Mouse (Mus musculus) T-helper 2 cell (primary cell): ENCODE measurements around the gene Pcgf3.

ENCODE experiments used
- in situ Hi-C: fragments of 300-600 bp; cut with MboI, MseI; formaldehyde crosslinking; loops from one replicate; pipeline ENCODE4 v1.15.1; 2025; ENCODE audit warnings: high pct_unique_total_duplicates

The Pcgf3 gene

GRCm38 (mm10) chr5:108549137-108549488 is 88.1 kb downstream of the Pcgf3 start:
- in situ Hi-C loops = loop anchor here (10.0 kb wide), 1 partner anchor 1394 kb away; no protein-coding TSS in a partner anchor

DNA sequence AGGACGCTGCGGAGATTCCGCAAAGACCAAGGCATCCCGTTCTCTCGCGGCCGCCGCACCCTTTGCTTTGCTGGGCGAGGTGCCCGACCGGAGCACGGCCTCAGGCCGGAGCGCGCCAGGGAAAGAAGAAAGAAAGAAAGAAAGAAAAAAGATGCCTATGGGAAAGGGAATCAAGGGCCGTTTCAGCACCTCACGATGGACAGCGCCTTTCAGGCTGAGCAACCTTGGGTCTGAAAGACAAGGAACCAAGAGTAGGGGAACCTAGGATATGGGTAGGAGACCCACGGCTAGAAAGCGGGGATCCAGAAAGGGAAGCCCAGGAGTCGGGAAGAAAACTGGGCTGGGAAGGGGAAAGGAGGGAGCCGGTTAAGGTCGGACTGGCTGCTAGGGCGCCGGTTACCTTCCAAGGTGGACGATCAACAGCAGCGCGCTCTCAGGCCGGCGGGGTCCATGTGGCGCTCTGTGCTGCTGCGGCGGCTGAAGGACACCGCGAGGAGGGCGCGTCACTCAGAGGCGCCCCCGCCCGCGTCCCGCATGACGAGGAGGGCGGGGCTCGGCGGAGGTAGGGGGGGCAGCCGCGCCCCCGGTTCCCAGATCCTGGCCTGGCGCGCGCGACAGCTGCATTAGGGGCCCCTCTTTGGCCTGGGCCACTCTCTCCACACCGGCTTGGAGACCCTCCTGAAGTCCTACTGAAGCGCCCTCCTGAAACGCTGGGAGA is 88.6 kb downstream of the Pcgf3 start, which contains the start of gene Cplx1:
Cplx1 (minus strand) TSS at position 536 of the 718 bp plus-strand sequence.
- in situ Hi-C loops = loop anchor here (10.0 kb wide), 1 partner anchor 1395 kb away; no protein-coding TSS in a partner anchor

DNA sequence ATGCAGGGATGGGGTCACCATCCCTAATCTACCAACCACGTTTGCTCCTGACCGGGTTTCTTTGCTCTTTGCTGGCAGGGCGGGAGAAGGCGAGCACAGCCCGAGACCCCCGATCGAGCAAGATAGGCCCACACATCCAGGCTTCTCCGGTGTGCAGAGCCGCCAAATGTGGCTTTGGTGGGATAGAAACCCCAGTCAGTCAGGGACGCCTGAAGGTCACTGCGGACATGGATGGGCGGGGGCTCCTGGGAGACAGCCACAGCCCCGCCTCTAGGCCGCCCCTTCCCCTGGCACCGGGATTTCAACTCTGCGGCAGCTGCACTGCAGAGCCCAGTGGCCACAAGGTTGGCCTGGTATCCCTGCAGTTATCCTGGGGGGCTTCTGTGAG is 89.2 kb downstream of the Pcgf3 start:
- in situ Hi-C loops = no loop called here

- in situ Hi-C loops = no loop called here
Measured at GRCm38 (mm10) chr5:108554041-108554440, 93.0 kb downstream of the Pcgf3 start.
